In the genomic region with DNA sequence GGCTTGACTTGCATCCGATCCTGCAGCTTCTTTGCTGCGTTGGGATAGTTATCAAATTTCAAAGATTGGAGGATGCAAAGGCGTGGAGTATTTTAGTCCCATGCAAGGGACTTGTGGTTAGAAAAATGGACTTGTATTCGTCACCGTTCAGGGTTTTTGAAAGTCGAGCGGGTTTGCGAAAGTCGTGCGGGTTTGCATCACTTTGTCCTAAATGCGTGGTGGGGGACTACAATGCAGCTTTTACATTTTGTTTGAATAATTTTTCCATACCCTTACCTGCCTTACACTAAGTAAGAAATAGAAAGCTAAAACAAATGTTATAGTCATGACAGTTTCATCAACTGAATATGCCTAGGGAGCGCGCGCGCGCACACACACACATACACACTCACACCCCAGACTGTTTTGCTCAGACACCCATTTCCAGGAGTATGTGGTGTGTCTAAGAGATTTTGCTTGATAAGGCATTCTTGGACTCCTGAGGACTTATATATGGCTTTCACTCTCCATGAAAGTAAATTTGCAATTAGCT, we compare ENCODE assay signal across 8 mouse cellular contexts. TPM values are rescaled to one million over a fixed set of nuclear protein-coding genes. Genes with fewer than 3 reads are reported as not detected.
A peak's percentile ranks its signal among the peaks of the same experiment; 100 is the strongest.
DNase-seq lines count a peak whose midpoint lies in the region; ATAC-seq lines count a peak whose summit lies in the region.

No protein-coding gene starts in this region.

- no peaks in the 10 kb centered on the region for H3K9me3 ChIP-seq in lung, embryonic 15.5 days
- no peaks in the 10 kb centered on the region for H3K9me3 ChIP-seq in embryonic facial prominence, embryonic 12.5 days
- H3K9me3 ChIP-seq in intestine, embryonic 15.5 days: no peaks in the 10 kb centered on the region
- H3K9me3 ChIP-seq in midbrain, embryonic 16.5 days (replicated peaks; ENCODE audit: control insufficient read depth, low read length, poor library complexity, severe bottlenecking): no peaks in the 10 kb centered on the region

- no peak for DNase-seq in lung, postnatal 14 days
- DNase-seq in T-cell, adult 2 months (ENCODE audit: low spot score): peak; percentile 16
- DNase-seq in gastrocnemius, postnatal 4 days (ENCODE audit: low spot score in 2 of 2): no peak
- DNase-seq in urinary bladder, postnatal 14 days (ENCODE audit: low spot score): no peak

- peak overlapping the region; percentile 59 for H3K4me2 ChIP-seq in lung, embryonic 15.5 days
- peak overlapping the region; percentile 52 for H3K4me2 ChIP-seq in embryonic facial prominence, embryonic 12.5 days (replicated peaks)
- peak overlapping the region; percentile 64 for H3K4me2 ChIP-seq in intestine, embryonic 15.5 days (replicated peaks)
- peak overlapping the region; percentile 82 for H3K4me2 ChIP-seq in midbrain, embryonic 16.5 days (ENCODE audit: low read length)

- H3K4me1 ChIP-seq in lung, embryonic 15.5 days: no peaks in the 10 kb centered on the region
- no peaks in the 10 kb centered on the region for H3K4me1 ChIP-seq in embryonic facial prominence, embryonic 12.5 days
- 0 out of 2 replicates have a peak, but pooled peaks cover 2% of the 10 kb centered on the region for H3K4me1 ChIP-seq in intestine, embryonic 15.5 days (replicated peaks)
- H3K4me1 ChIP-seq in midbrain, embryonic 16.5 days (ENCODE audit: control insufficient read depth, insufficient read depth, low read length): peaks cover 10% of the 10 kb centered on the region

- H3K9ac ChIP-seq in lung, embryonic 15.5 days: peak overlapping the region; percentile 82
- peak overlapping the region; percentile 97 for H3K9ac ChIP-seq in embryonic facial prominence, embryonic 12.5 days
- H3K9ac ChIP-seq in intestine, embryonic 15.5 days: peak overlapping the region; percentile 99
- peak overlapping the region; percentile 98 for H3K9ac ChIP-seq in midbrain, embryonic 16.5 days (ENCODE audit: low read depth, low read length)

- WGBS in lung, embryonic 15.5 days: 7% methylated on average over 16 of the region's 16 CpGs
- WGBS in embryonic facial prominence, embryonic 12.5 days: 5% methylated on average over 16 of the region's 16 CpGs
- 11% methylated on average over 16 of the region's 16 CpGs for WGBS in intestine, embryonic 15.5 days
- WGBS in midbrain, embryonic 16.5 days: 11% methylated on average over 16 of the region's 16 CpGs

- peaks cover 16% of the 10 kb centered on the region for H3K36me3 ChIP-seq in lung, embryonic 15.5 days
- peaks cover 7% of the 10 kb centered on the region for H3K36me3 ChIP-seq in embryonic facial prominence, embryonic 12.5 days
- H3K36me3 ChIP-seq in intestine, embryonic 15.5 days: peaks cover 5% of the 10 kb centered on the region; the same call in 1 of the 2 replicates
- no peaks in the 10 kb centered on the region; the same call in 1 of the 2 replicates for H3K36me3 ChIP-seq in midbrain, embryonic 16.5 days (ENCODE audit: control insufficient read depth, insufficient read depth, low read length)

- H3K27ac ChIP-seq in lung, embryonic 15.5 days: peak overlapping the region; percentile 74
- H3K27ac ChIP-seq in embryonic facial prominence, embryonic 12.5 days: peak overlapping the region; percentile 88; the same call in 1 of the 2 replicates
- H3K27ac ChIP-seq in intestine, embryonic 15.5 days: peak overlapping the region; percentile 89
- peak overlapping the region; percentile 96 for H3K27ac ChIP-seq in midbrain, embryonic 16.5 days (ENCODE audit: low read length)

- no peaks in the 10 kb centered on the region for H3K27me3 ChIP-seq in lung, embryonic 15.5 days
- H3K27me3 ChIP-seq in embryonic facial prominence, embryonic 12.5 days: no peaks in the 10 kb centered on the region
- H3K27me3 ChIP-seq in intestine, embryonic 15.5 days (replicated peaks): no peaks in the 10 kb centered on the region
- H3K27me3 ChIP-seq in midbrain, embryonic 16.5 days (ENCODE audit: control insufficient read depth, insufficient read depth, low read depth, low read length): no peaks in the 10 kb centered on the region

- no peak for ATAC-seq in lung, embryonic 15.5 days (ENCODE audit: borderline replicate concordance, extremely low read depth, low FRiP score, low TSS enrichment)
- no peak for ATAC-seq in embryonic facial prominence, embryonic 12.5 days (ENCODE audit: insufficient number of reproducible peaks, insufficient read depth, low FRiP score, low TSS enrichment)
- ATAC-seq in intestine, embryonic 15.5 days: peak; percentile 29
- peak; percentile 32 for ATAC-seq in midbrain, embryonic 16.5 days

- H3K4me3 ChIP-seq in lung, embryonic 15.5 days: peak overlapping the region; percentile 79
- H3K4me3 ChIP-seq in embryonic facial prominence, embryonic 12.5 days: peak overlapping the region; percentile 70
- peak overlapping the region; percentile 97 for H3K4me3 ChIP-seq in intestine, embryonic 15.5 days (replicated peaks)
- H3K4me3 ChIP-seq in midbrain, embryonic 16.5 days (ENCODE audit: low read depth, low read length): peak overlapping the region; percentile 95

RNA-seq across cellular contexts. Expression of gene Guf1, which starts 0.7 kb away (rescaled TPM):
- polyA plus RNA-seq in lung, embryonic 15.5 days (2015; fragmentation: Nextera tagmentation; extraction: Ambion mirVana): 32.7 and 36.4 TPM in 2 replicates
- 79.7 and 79.9 TPM in 2 replicates for polyA plus RNA-seq in embryonic facial prominence, embryonic 12.5 days (2016; fragmentation: Nextera tagmentation; extraction: Ambion mirVana)
- polyA plus RNA-seq in intestine, embryonic 15.5 days (2015; fragmentation: Nextera tagmentation; extraction: Ambion mirVana): 41.9 and 45.3 TPM in 2 replicates
- 52.1 and 53.1 TPM in 2 replicates for polyA plus RNA-seq in midbrain, embryonic 16.5 days (2015; fragmentation: Nextera tagmentation; extraction: Ambion mirVana)
- total RNA-seq in gastrocnemius, postnatal 4 days (2021): 10 to 100 TPM; 18.4 to 22.9 TPM

RNA-seq across cellular contexts. Expression of gene Yipf7, which starts 15.0 kb away (rescaled TPM):
- 0.43 and 1.8 TPM in 2 replicates for polyA plus RNA-seq in lung, embryonic 15.5 days (2015; fragmentation: Nextera tagmentation; extraction: Ambion mirVana)
- 0.22 TPM in 1 of 2 replicates, not detected in the other for polyA plus RNA-seq in embryonic facial prominence, embryonic 12.5 days (2016; fragmentation: Nextera tagmentation; extraction: Ambion mirVana)
- polyA plus RNA-seq in intestine, embryonic 15.5 days (2015; fragmentation: Nextera tagmentation; extraction: Ambion mirVana): not detected in 2 replicates
- polyA plus RNA-seq in midbrain, embryonic 16.5 days (2015; fragmentation: Nextera tagmentation; extraction: Ambion mirVana): not detected in 2 replicates
- 10 to 100 TPM; 49.8 to 49.9 TPM for total RNA-seq in gastrocnemius, postnatal 4 days (2021)

RNA-seq across cellular contexts. Expression of gene Gnpda2, which starts 34.7 kb away (rescaled TPM):
- polyA plus RNA-seq in lung, embryonic 15.5 days (2015; fragmentation: Nextera tagmentation; extraction: Ambion mirVana): 40.8 and 41.2 TPM in 2 replicates
- 35.5 and 37.5 TPM in 2 replicates for polyA plus RNA-seq in embryonic facial prominence, embryonic 12.5 days (2016; fragmentation: Nextera tagmentation; extraction: Ambion mirVana)
- 30.7 and 38.5 TPM in 2 replicates for polyA plus RNA-seq in intestine, embryonic 15.5 days (2015; fragmentation: Nextera tagmentation; extraction: Ambion mirVana)
- 27.1 and 32.9 TPM in 2 replicates for polyA plus RNA-seq in midbrain, embryonic 16.5 days (2015; fragmentation: Nextera tagmentation; extraction: Ambion mirVana)
- total RNA-seq in gastrocnemius, postnatal 4 days (2021): 10 to 100 TPM; 10.2 to 11.2 TPM

Comparison
In these comparisons a context has a peak if more than half of its experiments do, and no peak if none do; other contexts are left out.
1. ATAC-seq: peak in intestine, embryonic 15.5 days (single experiment) and midbrain, embryonic 16.5 days (single experiment); none in lung, embryonic 15.5 days (single experiment) and embryonic facial prominence, embryonic 12.5 days (single experiment).
2. Peak in every context shown above with its lines, with median percentiles within 50 percentile points of each other: H3K27ac ChIP-seq, H3K4me2 ChIP-seq, H3K4me3 ChIP-seq and H3K9ac ChIP-seq.